Mouse (Mus musculus) heart, postnatal 25 days (tissue): Measurements from ENCODE around the gene Ran. TPM values are rescaled to one million over a fixed set of nuclear protein-coding genes. Genes with fewer than 3 reads are reported as not detected.
"Not testable (repeated sequence)": the region's sequence is repeated elsewhere in the genome, so short reads cannot be mapped to it uniquely, and the experiment has no call there.

Experiments
- DNase-seq: peaks from one replicate; pipeline ENCODE4 v3.0.0; 2022; ENCODE audit warnings: low spot score
- intact Hi-C: fragments of 180-260 bp; cut with DNase I; formaldehyde crosslinking; loops from one replicate; pipeline ENCODE4 v1.15.1; 2025
- total RNA-seq, 2 experiments: library from RNA; stranded (reverse); gene quantifications; 2 replicates each; pipeline ENCODE4 v1.2.3; 2021

The Ran gene
- 100 to 1,000 TPM in 1 of 2 experiments, 10 to 100 TPM in 1; 94.6 to 110 TPM for total RNA-seq

DNA sequence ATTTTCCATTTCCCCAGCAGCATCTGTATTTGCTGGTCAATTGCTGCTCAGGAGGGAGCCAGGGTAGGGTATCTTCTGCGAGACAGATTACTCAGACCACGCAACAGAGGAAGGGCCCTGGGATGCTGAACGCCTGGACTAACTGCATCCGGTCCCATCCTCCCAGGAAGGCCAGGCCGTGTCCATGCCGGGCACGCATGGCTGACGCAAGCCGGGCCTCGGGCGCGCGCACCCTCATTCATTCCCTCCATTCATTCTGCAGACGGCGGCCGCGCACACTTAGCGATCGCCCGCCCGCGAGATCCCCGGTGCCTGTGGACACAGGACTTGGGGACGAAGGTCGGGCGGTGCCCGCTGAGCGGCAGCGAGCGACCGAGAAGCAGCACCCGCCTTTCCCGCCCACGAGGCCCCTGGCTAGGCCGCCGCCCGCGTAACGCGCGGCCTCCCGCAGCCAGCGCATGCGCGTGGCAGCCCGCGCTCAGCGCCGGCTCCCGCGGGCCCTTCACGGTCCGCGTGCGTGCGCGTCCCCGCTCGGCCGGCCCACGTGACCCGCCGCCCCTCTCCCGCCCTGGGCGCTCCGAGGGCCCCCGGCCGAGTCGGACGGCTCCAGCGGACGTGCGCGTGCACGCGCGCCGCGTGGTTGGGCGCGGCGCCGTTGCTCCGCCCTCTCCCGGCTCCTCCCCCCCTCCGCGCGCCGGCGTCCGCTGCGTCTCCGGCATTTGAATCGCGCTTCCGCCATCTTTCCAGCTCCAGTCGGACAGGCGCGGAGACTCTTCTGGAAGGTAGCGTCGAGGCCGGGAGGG lies at the start of gene Ran:
Ran (plus strand) TSS at position 573 of the 803 bp plus-strand sequence.
- intact Hi-C loops: no loop called here
- DNase-seq: peak; percentile 92

GRCm38 (mm10) chr5:128970878-128971277 lies 49.0 kb upstream of the Ran start:
- DNase-seq: no peak
- intact Hi-C loops: loop anchor here (5.0 kb wide), 1 partner anchor 239 kb away; no protein-coding TSS in a partner anchor

GRCm38 (mm10) chr5:128971298-128971697 lies 48.6 kb upstream of the Ran start:
- DNase-seq: no peak
- intact Hi-C loops: loop anchor here (5.0 kb wide), 1 partner anchor 239 kb away; no protein-coding TSS in a partner anchor

- intact Hi-C loops: no loop called here
- no peak for DNase-seq
Observed at GRCm38 (mm10) chr5:128976266-128976665, 43.6 kb upstream of the Ran start.

- intact Hi-C loops, DNase-seq: not testable (repeated sequence)
Observed at GRCm38 (mm10) chr5:128977466-128977865, 42.4 kb upstream of the Ran start.

- no peak for DNase-seq
- intact Hi-C loops: no loop called here
Observed at GRCm38 (mm10) chr5:128978957-128979356, 40.9 kb upstream of the Ran start.

DNA sequence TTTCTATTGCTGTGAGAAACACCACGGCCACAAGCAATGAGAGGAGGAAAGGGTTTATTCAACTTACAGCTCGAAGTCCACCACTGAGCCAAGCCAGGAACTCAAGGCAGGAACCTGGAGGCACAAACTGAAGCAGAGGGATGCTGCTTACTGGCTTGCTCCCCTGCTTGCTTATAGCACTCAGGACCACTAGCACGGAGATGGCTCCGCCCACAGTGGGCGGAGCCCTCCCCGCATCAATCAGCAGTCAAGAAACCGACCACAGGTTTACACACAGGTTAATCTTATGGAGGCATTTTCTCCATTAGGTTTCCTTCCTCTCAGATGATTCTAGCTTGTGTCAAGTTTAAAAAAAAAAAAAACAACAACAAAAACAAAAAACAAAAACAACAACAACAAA lies 39.0 kb upstream of the Ran start:
- DNase-seq: no peak
- intact Hi-C loops: no loop called here

GRCm38 (mm10) chr5:128981607-128982006 lies 38.3 kb upstream of the Ran start:
- intact Hi-C loops: no loop called here
- DNase-seq: no peak

DNA sequence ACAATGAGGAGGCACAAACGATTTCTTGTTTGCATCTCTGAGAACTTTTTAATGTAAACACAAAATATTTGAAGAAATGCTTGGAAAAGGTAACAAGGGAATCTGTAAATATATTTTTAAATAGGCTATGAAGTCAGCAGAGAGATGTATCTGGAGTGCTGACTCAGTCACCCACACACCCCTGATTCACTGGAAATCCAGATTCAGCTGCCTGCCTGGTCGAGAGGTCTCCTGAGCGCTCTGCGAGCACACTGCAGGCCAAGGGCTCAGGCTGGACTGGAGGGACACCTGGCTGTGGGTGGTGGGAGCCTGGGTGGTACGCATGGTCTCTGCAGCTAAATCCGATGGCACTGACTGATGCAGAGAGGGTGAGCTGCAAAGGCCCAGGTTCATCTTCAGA lies 35.3 kb upstream of the Ran start:
- DNase-seq: no peak
- intact Hi-C loops: no loop called here

DNA sequence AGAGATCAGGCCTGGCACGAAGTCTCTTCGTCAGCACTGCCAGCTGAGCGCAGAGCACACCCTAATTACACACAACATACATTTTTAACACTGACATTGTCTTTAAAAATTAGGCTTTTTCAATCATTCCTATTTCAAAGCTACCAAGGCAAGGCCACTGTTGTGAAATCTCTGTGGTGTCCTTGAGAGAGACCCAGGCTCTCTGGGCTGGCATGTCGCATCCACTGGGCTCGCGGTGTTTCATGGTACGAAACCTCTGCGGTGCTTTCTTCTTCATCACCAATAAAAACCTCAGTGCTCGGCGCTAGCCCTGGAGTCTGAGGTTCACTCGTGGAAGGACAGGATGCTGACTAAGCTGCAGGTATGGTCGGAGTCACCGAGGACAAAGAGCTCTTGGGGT lies 33.9 kb upstream of the Ran start:
- intact Hi-C loops: no loop called here
- no peak for DNase-seq

DNA sequence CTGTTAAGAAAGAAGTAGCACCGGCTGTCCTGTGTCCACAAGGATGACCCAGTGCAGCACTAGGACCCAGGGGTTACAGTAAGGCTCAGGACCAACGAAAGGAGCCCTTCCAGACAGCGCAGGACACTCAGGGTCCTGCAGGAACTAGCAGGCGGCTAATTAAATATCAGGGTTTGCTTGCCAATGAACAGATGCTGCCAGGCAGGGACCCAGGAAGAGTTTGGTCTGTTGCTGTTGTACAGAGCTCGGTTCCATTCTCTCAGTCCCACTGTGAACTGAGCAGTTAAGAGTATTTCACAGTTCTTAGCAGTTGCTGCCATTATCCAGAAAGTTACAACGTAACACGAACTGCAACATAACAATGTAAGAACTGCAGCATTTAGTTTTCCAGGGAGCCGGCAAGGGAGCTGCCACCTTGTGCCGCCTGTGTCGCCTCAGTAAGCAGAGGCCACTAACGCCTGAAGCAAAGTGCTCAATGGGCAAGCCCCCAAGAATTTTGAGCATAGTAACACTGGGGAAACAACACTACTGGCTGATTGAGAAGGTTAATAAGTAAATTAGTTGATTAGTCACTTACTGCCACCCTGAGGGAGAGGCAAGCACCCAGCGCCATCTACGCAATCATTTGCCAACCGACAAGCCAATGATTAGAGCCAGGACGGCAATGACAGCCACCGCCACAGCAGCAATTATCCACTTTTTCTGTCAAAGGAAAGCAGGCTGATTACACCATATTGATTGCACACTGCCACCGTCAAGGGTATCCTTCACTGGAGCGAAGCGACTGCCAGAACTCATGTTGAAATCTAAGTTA lies 32.5 kb upstream of the Ran start:
- DNase-seq: no peak
- intact Hi-C loops: no loop called here

DNA sequence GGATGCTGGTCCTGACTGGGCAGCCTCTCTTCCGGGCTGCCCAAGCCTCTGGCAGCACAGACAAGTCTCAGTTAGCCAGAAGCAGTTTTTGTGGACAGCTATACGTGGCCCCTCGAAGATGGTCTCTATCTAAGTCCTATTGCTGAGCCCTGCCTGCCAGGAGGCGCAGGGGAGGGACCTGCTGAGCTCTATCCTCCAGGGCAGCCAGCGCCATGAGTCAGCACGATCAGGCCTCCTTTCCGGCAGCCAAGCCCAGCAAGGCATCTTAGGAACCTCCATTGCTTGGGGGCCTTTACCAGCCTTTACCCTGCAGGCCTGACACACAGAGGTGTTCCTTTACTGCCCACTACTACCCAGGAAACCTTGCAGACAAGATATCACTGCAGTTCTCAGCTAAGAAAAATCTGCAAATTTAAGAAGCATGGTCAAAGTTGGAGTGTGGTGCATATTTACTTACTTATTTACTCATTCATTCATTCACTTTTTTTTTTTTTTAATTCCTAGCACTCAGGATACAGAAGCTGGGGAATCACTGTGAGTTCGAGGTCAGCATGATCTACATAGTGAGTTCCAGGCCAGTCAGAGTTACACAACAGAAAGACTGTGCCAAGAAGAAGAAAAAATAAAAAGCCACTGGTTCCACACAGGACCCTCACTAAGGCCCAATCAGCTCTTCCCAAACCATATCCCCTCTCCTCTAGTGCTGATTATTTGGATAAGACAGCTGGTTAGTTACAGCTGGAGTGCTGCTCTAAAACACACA lies 19.0 kb upstream of the Ran start:
- intact Hi-C loops: no loop called here
- DNase-seq: no peak

DNA sequence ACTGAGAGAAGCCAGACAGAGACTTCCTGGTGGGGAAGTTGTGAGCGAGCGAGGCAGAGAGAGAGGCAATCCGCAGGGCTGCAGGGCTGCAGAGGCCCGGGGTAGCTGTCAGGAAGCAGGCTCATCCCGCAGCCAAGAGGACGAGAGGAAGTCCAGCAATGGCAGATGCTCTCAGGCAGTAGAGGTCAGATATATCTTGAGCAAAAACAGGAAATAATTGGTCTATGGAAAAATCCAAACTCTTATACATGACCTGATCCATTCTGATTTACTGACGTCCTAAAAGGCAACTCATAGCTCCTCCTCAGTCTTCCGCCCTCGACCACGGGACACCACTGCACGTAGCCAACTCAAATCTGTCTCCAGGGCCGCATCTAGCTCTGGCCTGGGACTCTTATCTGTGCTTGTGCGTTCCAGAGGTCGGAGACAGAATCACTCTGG lies 17.3 kb upstream of the Ran start:
- no peak for DNase-seq
- intact Hi-C loops: no loop called here

DNA sequence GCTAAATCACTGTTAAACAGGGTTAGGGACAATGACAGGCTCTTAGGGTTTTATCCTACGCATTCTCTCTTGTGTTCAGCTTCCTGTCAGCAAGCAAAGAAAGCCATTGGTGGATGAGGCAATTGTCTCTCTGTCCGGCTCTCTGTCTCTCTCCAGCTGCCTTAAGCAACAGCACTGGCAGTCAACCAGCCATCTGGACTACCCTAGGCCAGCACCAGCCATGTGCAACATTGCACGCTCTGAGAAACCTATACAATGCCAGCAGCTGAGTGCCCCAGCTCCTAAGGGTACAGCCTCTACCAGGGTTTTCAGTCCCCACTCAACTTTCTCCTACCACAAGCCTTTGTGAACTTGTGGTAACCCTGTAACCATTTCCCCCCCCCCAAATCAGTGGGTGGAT lies 14.5 kb upstream of the Ran start:
- no peak for DNase-seq
- intact Hi-C loops: no loop called here

GRCm38 (mm10) chr5:129006031-129006788 lies 13.7 kb upstream of the Ran start:
- no peak for DNase-seq

DNA sequence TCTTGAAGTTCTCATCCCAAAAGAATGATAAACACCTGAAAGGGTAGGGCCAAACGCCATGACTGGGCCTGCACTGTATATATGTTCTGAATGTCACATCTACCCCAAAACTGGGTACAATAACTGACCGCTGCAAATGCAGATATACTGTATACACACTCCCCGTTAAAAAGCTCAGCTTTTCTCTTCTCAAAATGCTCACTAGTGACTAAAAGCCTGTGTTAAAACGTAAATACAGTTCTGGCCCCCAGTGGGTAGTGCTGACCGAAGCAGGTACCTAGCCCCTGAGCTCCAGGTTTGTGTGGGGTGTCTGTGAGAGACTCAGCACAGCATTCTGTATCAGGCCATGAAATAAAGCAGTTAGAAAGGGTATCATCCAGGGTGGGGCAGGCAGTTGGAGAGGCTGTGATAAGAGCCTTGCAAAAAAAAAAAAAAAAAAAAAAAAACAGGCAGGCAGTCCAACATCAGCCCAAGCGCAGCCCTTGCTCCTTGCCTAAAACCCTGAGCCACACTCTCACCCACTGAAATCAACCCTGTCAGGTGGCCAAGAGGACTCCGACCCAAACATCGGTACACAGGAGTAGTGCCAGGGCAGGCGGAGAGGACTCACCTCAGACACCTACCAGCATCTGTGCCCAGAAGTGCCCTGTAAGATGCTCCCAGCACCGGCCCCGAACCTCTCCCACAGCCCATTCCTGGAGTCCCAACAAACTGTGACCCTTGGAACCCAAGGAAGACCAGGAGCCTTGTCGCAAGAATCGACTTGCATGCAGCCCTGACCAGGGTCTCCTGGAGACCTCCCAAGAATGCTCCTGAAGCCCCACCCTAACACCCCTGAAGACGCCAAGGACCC lies 12.5 kb upstream of the Ran start:
- intact Hi-C loops: no loop called here
- no peak for DNase-seq

More at GRCm38 (mm10) chr5:129006031-129006788, 13.7 kb upstream of the Ran start:
- intact Hi-C loops: no loop called here

DNA sequence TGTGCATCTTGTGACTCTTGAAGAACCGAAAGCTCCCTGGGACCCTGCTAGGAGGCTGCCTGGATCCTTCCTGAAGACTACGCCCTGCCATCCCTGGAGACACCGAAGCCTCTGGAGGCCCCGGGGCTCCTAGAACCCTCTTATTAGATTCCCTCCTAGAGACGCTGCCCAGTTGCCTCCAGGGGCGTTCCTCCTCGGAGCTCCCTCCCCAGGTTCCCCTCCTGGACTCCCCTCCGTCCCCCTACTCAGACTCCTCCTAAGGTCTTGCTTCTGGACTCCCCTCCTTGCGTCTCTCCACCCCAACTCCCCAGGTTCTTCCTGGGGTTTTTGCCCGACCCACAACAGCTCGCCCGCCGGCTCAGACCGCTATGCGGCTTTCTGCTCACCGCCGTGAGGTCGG lies 11.9 kb upstream of the Ran start:
- intact Hi-C loops: no loop called here
- no peak for DNase-seq

- intact Hi-C loops: no loop called here
- DNase-seq: peak; percentile 89
Observed at GRCm38 (mm10) chr5:129008412-129008826, 11.4 kb upstream of the Ran start, which contains the start of gene Stx2. Stx2 (minus strand) TSS chr5:129008574.

- no peak for DNase-seq
- intact Hi-C loops: no loop called here
Observed at GRCm38 (mm10) chr5:129009577-129009976, 10.3 kb upstream of the Ran start.
